Mouse (Mus musculus): ENCODE results near the gene Pi16. TPM values are rescaled to one million over a fixed set of nuclear protein-coding genes. Genes with fewer than 3 reads are reported as not detected.

The Pi16 gene
- total and polyA plus RNA-seq, 2 experiments from 2014 or later: 1.7 to 2.8 TPM

- Histone ChIP-seq H3K4me2 (ENCODE audit: low read depth, low read length) (peak overlapping the region; percentile 53), H3K4me1 (ENCODE audit: insufficient read depth, low read length) (peaks cover 19% of the 10 kb centered on the region), H3K36me3 (ENCODE audit: insufficient read depth, low read length) (peaks cover 6% of the 10 kb centered on the region; the same call in 1 of the 2 replicates), H3K27me3 (ENCODE audit: insufficient read depth, low read length) (no peaks in the 10 kb centered on the region; the same call in 1 of the 2 replicates), H3K9ac (replicated peaks; ENCODE audit: low read length) (peak overlapping the region; percentile 28; the same call in 1 of the 2 replicates), H3K4me3 (ENCODE audit: low read length) (peak overlapping the region; percentile 19), H3K9me3 (ENCODE audit: low read length) (no peaks in the 10 kb centered on the region), H3K27ac (peak overlapping the region; percentile 60)
- TF ChIP-seq CTCF (IDR thresholded peaks at IDR 0.05; ENCODE audit: low read depth): no peak
- WGBS: 11% methylated on average over 52 of the region's 52 CpGs
- peak; percentile 73 for DNase-seq (ENCODE audit: low spot score)
- ATAC-seq: peak; percentile 41; the same call in 1 of the 2 replicates
Measured at GRCm38 (mm10) chr17:29326531-29327529, 9.3 kb downstream of the Pi16 start.

DNA sequence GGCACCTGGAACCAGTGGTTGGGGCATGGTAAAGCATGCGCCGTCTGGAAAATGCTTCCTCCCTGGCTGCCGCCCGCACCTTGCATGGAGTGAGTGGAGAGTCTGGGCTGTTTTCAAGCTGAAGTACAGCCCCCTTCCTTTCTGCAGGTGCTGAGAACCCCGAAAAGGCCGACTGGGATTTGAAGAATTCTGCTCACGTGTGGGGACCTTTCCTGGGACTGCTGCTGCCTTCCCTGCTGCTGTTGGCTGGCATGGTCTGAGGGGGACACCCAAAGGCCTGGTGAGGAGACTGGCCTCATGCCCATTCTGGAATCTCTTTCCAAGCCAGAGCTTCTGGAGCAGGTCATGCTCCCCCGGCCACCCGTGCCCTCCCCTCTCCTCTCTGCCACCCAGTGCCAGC, 10.2 kb downstream of the Pi16 start:
- peaks cover 14% of the 10 kb centered on the region for H3K36me3 ChIP-seq (ENCODE audit: insufficient read depth, low read length)
- ATAC-seq (no peak), DNase-seq (ENCODE audit: low spot score) (no peak)
- no peak overlapping the region for H3K9ac ChIP-seq (replicated peaks; ENCODE audit: low read length)
- TF ChIP-seq CTCF (IDR thresholded peaks at IDR 0.05; ENCODE audit: low read depth): no peak
- no peak overlapping the region for H3K4me2 ChIP-seq (ENCODE audit: low read depth, low read length)
- H3K27me3 ChIP-seq (ENCODE audit: insufficient read depth, low read length): no peaks in the 10 kb centered on the region
- H3K4me3 ChIP-seq (ENCODE audit: low read length): no peak overlapping the region
- H3K4me1 ChIP-seq (ENCODE audit: insufficient read depth, low read length): peaks cover 20% of the 10 kb centered on the region
- no peaks in the 10 kb centered on the region for H3K9me3 ChIP-seq (ENCODE audit: low read length)
- 66% methylated on average over 9 of the region's 9 CpGs for whole genome bisulfite sequencing
- H3K27ac ChIP-seq: no peak overlapping the region

- 85% methylated on average over 3 of the region's 3 CpGs for WGBS
- ATAC-seq: no peak
Measured at GRCm38 (mm10) chr17:29330221-29330620, 12.7 kb downstream of the Pi16 start.

DNA sequence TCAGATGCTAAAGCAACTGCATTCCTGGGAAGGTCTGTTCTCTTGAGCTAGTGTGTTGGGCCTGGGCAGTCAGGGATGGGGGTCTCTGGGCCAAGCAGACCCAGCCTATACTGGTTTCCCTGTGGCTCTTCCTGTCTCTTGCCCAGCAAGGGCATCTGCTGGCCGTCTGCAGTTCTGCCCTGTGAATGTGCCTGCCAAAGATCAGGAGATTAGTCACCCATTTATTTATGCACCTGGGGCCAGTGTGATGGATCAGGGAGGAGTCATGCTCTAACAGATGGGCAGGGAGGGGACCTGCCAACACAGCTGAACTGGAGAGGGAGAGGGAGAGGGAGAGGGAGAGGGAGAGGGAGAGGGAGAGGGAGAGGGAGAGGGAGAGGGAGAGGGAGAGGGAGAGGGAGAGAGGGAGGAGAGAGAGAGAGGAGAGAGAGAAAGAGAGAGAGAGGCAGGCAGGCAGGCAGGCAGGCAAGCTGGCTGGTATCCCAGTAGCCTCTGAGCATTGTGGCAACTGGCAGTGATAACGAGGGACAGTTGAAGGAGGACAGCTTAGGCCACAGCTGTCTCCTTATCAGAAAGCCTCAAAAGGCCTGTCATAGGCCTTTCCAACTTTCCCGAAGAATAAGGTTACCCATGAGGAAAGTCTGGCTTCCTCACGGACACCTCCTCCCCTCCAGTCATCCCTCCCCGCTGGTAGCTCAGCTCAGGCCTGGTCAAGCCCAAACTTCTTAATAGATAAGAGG, 13.4 kb downstream of the Pi16 start:
- TF ChIP-seq CTCF (IDR thresholded peaks at IDR 0.05; ENCODE audit: low read depth): peak; percentile 41; the same call in 1 of the 2 replicates
- Histone ChIP-seq H3K27ac (peak overlapping the region; percentile 74), H3K9me3 (ENCODE audit: low read length) (no peaks in the 10 kb centered on the region), H3K4me1 (ENCODE audit: insufficient read depth, low read length) (peaks cover 20% of the 10 kb centered on the region), H3K9ac (replicated peaks; ENCODE audit: low read length) (no peak overlapping the region), H3K4me3 (ENCODE audit: low read length) (no peak overlapping the region), H3K27me3 (ENCODE audit: insufficient read depth, low read length) (no peaks in the 10 kb centered on the region), H3K4me2 (ENCODE audit: low read depth, low read length) (no peak overlapping the region), H3K36me3 (ENCODE audit: insufficient read depth, low read length) (peaks cover 34% of the 10 kb centered on the region)
- ATAC-seq: peak; percentile 55
- peak; percentile 72 for DNase-seq (ENCODE audit: low spot score)
- WGBS: 28% methylated on average over 5 of the region's 5 CpGs

More at GRCm38 (mm10) chr17:29330221-29330620, 12.7 kb downstream of the Pi16 start:
- no peak overlapping the region for H3K9ac ChIP-seq (replicated peaks; ENCODE audit: low read length)
- H3K4me1 ChIP-seq (ENCODE audit: insufficient read depth, low read length): peaks cover 20% of the 10 kb centered on the region
- no peak overlapping the region for H3K4me2 ChIP-seq (ENCODE audit: low read depth, low read length)
- TF ChIP-seq CTCF (IDR thresholded peaks at IDR 0.05; ENCODE audit: low read depth): no peak
- peaks cover 28% of the 10 kb centered on the region for H3K36me3 ChIP-seq (ENCODE audit: insufficient read depth, low read length)
- DNase-seq (ENCODE audit: low spot score): no peak
- H3K27me3 ChIP-seq (ENCODE audit: insufficient read depth, low read length): no peaks in the 10 kb centered on the region
- no peak overlapping the region for H3K4me3 ChIP-seq (ENCODE audit: low read length)
- no peaks in the 10 kb centered on the region for H3K9me3 ChIP-seq (ENCODE audit: low read length)
- H3K27ac ChIP-seq: peak overlapping the region; percentile 74

- no peaks in the 10 kb centered on the region for H3K27me3 ChIP-seq (ENCODE audit: insufficient read depth, low read length)
- no peak overlapping the region for H3K4me3 ChIP-seq (ENCODE audit: low read length)
- no peak for ATAC-seq
- no peak overlapping the region for H3K4me2 ChIP-seq (ENCODE audit: low read depth, low read length)
- 95% methylated on average over 4 of the region's 4 CpGs for WGBS
- H3K4me1 ChIP-seq (ENCODE audit: insufficient read depth, low read length): peaks cover 7% of the 10 kb centered on the region
- peaks cover 43% of the 10 kb centered on the region for H3K36me3 ChIP-seq (ENCODE audit: insufficient read depth, low read length)
- DNase-seq (ENCODE audit: low spot score): no peak
- TF ChIP-seq CTCF (IDR thresholded peaks at IDR 0.05; ENCODE audit: low read depth): no peak
- H3K9me3 ChIP-seq (ENCODE audit: low read length): no peaks in the 10 kb centered on the region
- 0 out of 2 replicates have a peak overlapping the region, but pooled peaks have one; percentile 69 for H3K27ac ChIP-seq
- H3K9ac ChIP-seq (replicated peaks; ENCODE audit: low read length): no peak overlapping the region
Measured at GRCm38 (mm10) chr17:29332186-29332685, 14.8 kb downstream of the Pi16 start.

- H3K36me3 ChIP-seq (ENCODE audit: insufficient read depth, low read length): peaks cover 59% of the 10 kb centered on the region
- 91% methylated on average over 19 of the region's 19 CpGs for WGBS
Measured at GRCm38 (mm10) chr17:29336266-29336990, 18.9 kb downstream of the Pi16 start.

More at GRCm38 (mm10) chr17:29336266-29336990, 18.9 kb downstream of the Pi16 start:
- Histone ChIP-seq H3K4me3 (ENCODE audit: low read length) (no peak overlapping the region), H3K4me1 (ENCODE audit: insufficient read depth, low read length) (peaks cover 19% of the 10 kb centered on the region; the same call in 1 of the 2 replicates), H3K27ac (no peak overlapping the region), H3K9me3 (ENCODE audit: low read length) (no peaks in the 10 kb centered on the region), H3K9ac (replicated peaks; ENCODE audit: low read length) (no peak overlapping the region), H3K27me3 (ENCODE audit: insufficient read depth, low read length) (no peaks in the 10 kb centered on the region), H3K4me2 (ENCODE audit: low read depth, low read length) (no peak overlapping the region)
- no peak for DNase-seq (ENCODE audit: low spot score)
- no peak for ATAC-seq
- TF ChIP-seq CTCF (IDR thresholded peaks at IDR 0.05; ENCODE audit: low read depth): no peak
